Mouse (Mus musculus): Measurements from ENCODE around the gene Aatf. TPM values are rescaled to one million over a fixed set of nuclear protein-coding genes. Genes with fewer than 3 reads are reported as not detected.
"Not testable (repeated sequence)": the region's sequence is repeated elsewhere in the genome, so short reads cannot be mapped to it uniquely, and the experiment has no call there.

Gene Aatf
- polyA plus RNA-seq, 1 experiment, result 14.0 TPM

DNA sequence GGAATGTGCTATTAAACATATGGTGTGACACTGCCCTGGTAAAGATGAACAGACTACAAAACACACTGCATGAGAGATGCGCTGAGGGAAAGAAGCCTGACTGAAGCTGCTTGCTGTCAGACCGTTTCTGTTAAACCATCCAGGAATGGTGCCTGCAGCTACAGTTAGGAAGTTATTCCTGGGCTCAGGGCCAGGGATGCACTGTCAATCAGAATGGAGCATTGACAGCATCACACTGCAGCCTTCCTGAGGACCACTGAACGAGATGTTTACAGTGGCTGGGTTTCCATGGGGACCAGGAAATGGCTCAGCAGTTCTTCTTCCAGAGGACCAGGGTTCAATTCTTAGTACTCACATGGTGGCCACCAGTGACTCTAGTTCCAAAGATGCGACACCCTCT lies 102.9 kb downstream of the Aatf start:
- no peak for DNase-seq
- TF ChIP-seq POLR2A (IDR thresholded peaks at IDR 0.05; ENCODE audit: borderline replicate concordance, insufficient read depth, low read length) (no peak), CTCF (IDR thresholded peaks at IDR 0.05; ENCODE audit: borderline replicate concordance, insufficient read depth, low read depth, low read length) (no peak)
- Histone ChIP-seq H3K27ac (ENCODE audit: insufficient read depth, low read length) (no peak overlapping the region), H3K4me3 (replicated peaks; ENCODE audit: insufficient read depth, low read depth, low read length) (no peak overlapping the region), H3K4me1 (ENCODE audit: control insufficient read depth, insufficient read depth, low read length) (no peaks in the 10 kb centered on the region), H3K27me3 (ENCODE audit: control insufficient read depth, insufficient read depth, low read length) (no peaks in the 10 kb centered on the region)
- 32% methylated on average over 4 of the region's 4 CpGs for WGBS

DNA sequence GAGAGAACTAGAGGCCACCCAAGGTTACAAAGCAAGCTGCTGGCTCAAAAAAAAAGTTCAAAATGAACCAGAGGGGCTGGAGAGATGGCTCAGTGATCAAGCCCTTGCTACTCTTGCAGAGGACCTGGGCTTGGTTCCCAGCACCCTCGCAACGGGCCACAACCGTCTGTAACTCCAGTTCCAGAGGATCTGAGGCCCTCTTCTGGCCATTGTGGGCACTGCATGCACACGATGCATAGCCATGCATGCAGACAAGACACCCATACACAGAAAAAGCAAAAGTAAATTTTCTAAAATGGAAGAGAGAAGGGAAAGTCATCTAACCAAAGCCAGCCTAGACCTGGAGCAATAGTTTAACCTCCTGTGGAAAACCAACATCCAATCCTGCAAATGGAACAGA lies 106.6 kb downstream of the Aatf start:
- no peak for DNase-seq
- H3K27ac ChIP-seq (ENCODE audit: insufficient read depth, low read length), result no peak overlapping the region
- H3K4me3 ChIP-seq (replicated peaks; ENCODE audit: insufficient read depth, low read depth, low read length), result no peak overlapping the region
- WGBS, result 92% methylated on average over 4 of the region's 4 CpGs
- no peaks in the 10 kb centered on the region for H3K4me1 ChIP-seq (ENCODE audit: control insufficient read depth, insufficient read depth, low read length)
- H3K27me3 ChIP-seq (ENCODE audit: control insufficient read depth, insufficient read depth, low read length), result no peaks in the 10 kb centered on the region
- TF ChIP-seq POLR2A (IDR thresholded peaks at IDR 0.05; ENCODE audit: borderline replicate concordance, insufficient read depth, low read length) (no peak), CTCF (IDR thresholded peaks at IDR 0.05; ENCODE audit: borderline replicate concordance, insufficient read depth, low read depth, low read length) (no peak)

DNA sequence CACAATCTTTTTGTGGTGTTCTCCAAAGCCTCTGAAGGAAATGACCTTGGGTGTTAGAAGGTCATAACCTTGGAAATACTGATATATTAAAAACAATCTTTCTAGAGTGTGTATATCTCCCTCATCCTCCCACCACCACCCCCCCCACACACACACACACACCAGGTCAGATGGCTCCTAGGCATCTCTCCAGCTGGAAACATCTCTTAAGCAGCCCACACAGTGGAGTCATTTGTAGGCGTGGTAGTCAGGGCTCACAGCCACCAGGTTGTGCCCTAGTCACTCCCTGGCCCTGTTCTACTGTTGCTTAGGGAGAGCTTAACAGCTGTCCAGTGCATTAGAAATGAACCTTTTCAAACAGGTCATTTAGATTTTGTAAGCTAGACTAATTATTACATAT lies 118.3 kb downstream of the Aatf start:
- no peaks in the 10 kb centered on the region; the same call in 1 of the 2 replicates for H3K4me1 ChIP-seq (ENCODE audit: control insufficient read depth, insufficient read depth, low read length)
- TF ChIP-seq POLR2A (IDR thresholded peaks at IDR 0.05; ENCODE audit: borderline replicate concordance, insufficient read depth, low read length), result no peak
- 10% methylated on average over 1 of the region's 1 CpGs for WGBS
- H3K27me3 ChIP-seq (ENCODE audit: control insufficient read depth, insufficient read depth, low read length), result no peaks in the 10 kb centered on the region
- DNase-seq, result no peak
- no peak overlapping the region for H3K4me3 ChIP-seq (replicated peaks; ENCODE audit: insufficient read depth, low read depth, low read length)
- H3K27ac ChIP-seq (ENCODE audit: insufficient read depth, low read length), result no peak overlapping the region

DNA sequence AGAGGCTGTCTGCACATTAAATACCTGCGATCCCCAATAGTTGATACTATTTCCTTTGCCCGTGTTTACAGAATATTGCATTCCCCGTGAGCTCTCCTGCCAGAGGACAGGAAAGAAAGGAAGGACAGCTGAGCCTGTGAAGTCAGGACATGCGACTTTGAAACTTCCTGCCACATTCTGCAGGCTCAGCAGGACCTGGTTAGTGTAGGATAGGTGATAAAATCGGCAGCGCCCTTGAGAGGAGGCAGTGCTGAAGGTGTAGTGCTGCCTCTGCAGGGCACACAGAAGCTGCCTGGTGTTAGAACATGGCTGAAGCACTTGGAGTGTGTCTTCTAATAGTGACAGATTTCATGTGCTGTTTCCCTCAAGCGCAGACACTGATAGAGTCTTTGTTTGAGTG lies 119.8 kb downstream of the Aatf start:
- no peaks in the 10 kb centered on the region for H3K27me3 ChIP-seq (ENCODE audit: control insufficient read depth, insufficient read depth, low read length)
- H3K4me3 ChIP-seq (replicated peaks; ENCODE audit: insufficient read depth, low read depth, low read length), result no peak overlapping the region
- H3K27ac ChIP-seq (ENCODE audit: insufficient read depth, low read length), result no peak overlapping the region
- no peak for DNase-seq
- TF ChIP-seq CTCF (IDR thresholded peaks at IDR 0.05; ENCODE audit: borderline replicate concordance, insufficient read depth, low read depth, low read length) (no peak), POLR2A (IDR thresholded peaks at IDR 0.05; ENCODE audit: borderline replicate concordance, insufficient read depth, low read length) (no peak)
- H3K4me1 ChIP-seq (ENCODE audit: control insufficient read depth, insufficient read depth, low read length), result no peaks in the 10 kb centered on the region; the same call in 1 of the 2 replicates
- WGBS, result 86% methylated on average over 7 of the region's 7 CpGs

DNA sequence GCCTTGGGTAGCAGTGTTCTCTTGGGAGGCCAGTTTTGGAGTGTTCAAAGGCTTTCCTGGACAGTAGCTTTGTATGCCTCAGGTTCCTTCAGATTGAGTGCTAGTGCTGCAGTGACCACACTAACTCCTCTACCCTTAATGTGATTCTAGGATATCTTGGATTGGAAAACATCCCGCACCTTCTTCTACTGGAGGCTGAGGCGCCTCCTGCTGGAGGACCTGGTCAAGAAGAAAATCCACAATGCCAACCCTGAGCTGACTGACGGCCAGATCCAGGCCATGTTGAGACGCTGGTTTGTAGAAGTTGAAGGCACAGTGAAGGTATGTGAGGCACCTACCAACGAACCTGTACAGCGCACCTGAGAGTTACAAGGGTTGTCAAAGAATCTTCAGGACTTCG lies 121.3 kb downstream of the Aatf start:
- H3K27me3 ChIP-seq (ENCODE audit: control insufficient read depth, insufficient read depth, low read length); DNase-seq; H3K4me1 ChIP-seq (ENCODE audit: control insufficient read depth, insufficient read depth, low read length); H3K27ac ChIP-seq (ENCODE audit: insufficient read depth, low read length); H3K4me3 ChIP-seq (replicated peaks; ENCODE audit: insufficient read depth, low read depth, low read length): not testable (repeated sequence)
- WGBS, result 83% methylated on average over 7 of the region's 7 CpGs

DNA sequence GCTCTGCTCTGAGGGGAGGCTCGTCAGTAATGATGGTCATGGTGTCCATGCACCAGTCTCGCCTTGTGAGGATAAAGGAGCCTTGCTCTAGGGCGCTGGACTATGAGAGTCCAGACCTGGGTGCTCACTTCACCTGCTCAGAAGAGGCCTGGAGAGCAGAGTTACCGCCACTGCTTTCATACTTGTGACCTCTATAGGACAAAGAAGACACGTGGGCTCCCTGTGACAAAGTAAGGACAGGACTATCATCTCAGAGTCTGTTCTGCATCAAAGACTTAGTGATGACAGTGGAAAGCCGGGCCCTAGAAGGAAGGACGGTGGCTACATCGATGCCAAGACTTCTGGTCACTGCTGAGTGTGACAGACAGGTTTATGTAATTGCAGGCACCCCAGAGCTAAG lies 122.2 kb downstream of the Aatf start:
- Histone ChIP-seq H3K27me3 (ENCODE audit: control insufficient read depth, insufficient read depth, low read length) (no peaks in the 10 kb centered on the region), H3K27ac (ENCODE audit: insufficient read depth, low read length) (no peak overlapping the region), H3K4me3 (replicated peaks; ENCODE audit: insufficient read depth, low read depth, low read length) (no peak overlapping the region), H3K4me1 (ENCODE audit: control insufficient read depth, insufficient read depth, low read length) (no peaks in the 10 kb centered on the region; the same call in 1 of the 2 replicates)
- 86% methylated on average over 8 of the region's 8 CpGs for WGBS
- DNase-seq, result no peak
- TF ChIP-seq CTCF (IDR thresholded peaks at IDR 0.05; ENCODE audit: borderline replicate concordance, insufficient read depth, low read depth, low read length) (no peak), POLR2A (IDR thresholded peaks at IDR 0.05; ENCODE audit: borderline replicate concordance, insufficient read depth, low read length) (no peak)

DNA sequence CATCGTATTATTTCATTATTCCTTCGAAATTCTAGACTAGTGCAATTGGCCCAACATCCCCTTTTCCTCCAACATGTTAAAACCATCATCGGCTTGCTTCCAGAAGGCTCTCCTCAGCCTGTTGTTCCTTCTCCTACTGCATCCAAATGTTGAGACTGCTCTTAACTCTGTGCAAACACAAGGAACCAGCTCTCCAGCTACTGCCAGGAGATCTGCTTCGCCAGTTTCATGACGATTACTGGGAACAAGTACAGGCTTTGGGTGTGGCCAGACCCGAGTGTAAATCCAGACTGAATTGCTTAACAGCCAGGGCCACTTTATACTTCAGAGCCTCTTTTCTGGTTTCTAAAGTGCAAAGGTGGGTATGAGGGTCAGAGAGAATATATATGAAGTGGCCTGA lies 124.0 kb downstream of the Aatf start:
- Histone ChIP-seq H3K27me3 (ENCODE audit: control insufficient read depth, insufficient read depth, low read length) (no peaks in the 10 kb centered on the region), H3K4me3 (replicated peaks; ENCODE audit: insufficient read depth, low read depth, low read length) (no peak overlapping the region), H3K4me1 (ENCODE audit: control insufficient read depth, insufficient read depth, low read length) (no peaks in the 10 kb centered on the region), H3K27ac (ENCODE audit: insufficient read depth, low read length) (no peak overlapping the region)
- WGBS, result 85% methylated on average over 6 of the region's 6 CpGs
- TF ChIP-seq CTCF (IDR thresholded peaks at IDR 0.05; ENCODE audit: borderline replicate concordance, insufficient read depth, low read depth, low read length), result no peak
- TF ChIP-seq POLR2A (IDR thresholded peaks at IDR 0.05; ENCODE audit: borderline replicate concordance, insufficient read depth, low read length), result no peak
- DNase-seq, result no peak

DNA sequence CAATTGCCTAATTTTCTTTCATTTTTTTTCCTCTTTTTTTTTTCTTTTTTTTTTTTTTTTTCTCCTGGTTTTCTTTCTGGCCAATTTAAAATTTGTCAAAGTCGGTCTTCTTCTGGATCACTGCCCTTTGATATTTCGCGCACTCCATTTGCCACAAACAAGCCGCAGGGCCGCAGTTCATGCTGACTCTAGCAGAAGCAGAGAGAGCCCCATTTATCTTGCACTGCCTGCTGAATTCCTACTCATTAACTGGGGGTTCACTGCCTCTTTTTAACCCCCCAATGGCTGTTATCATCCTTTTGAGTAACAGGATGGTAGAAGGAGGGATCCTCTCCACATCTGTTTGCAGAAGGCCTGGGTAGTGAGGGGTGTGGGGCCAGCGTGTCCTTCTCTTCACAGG lies 129.4 kb downstream of the Aatf start:
- H3K27ac ChIP-seq (ENCODE audit: insufficient read depth, low read length), result no peak overlapping the region
- no peak for TF ChIP-seq CTCF (IDR thresholded peaks at IDR 0.05; ENCODE audit: borderline replicate concordance, insufficient read depth, low read depth, low read length)
- no peak for TF ChIP-seq POLR2A (IDR thresholded peaks at IDR 0.05; ENCODE audit: borderline replicate concordance, insufficient read depth, low read length)
- DNase-seq, result no peak
- H3K4me1 ChIP-seq (ENCODE audit: control insufficient read depth, insufficient read depth, low read length), result no peaks in the 10 kb centered on the region
- H3K4me3 ChIP-seq (replicated peaks; ENCODE audit: insufficient read depth, low read depth, low read length), result no peak overlapping the region
- H3K27me3 ChIP-seq (ENCODE audit: control insufficient read depth, insufficient read depth, low read length), result no peaks in the 10 kb centered on the region
- 59% methylated on average over 6 of the region's 6 CpGs for WGBS

DNA sequence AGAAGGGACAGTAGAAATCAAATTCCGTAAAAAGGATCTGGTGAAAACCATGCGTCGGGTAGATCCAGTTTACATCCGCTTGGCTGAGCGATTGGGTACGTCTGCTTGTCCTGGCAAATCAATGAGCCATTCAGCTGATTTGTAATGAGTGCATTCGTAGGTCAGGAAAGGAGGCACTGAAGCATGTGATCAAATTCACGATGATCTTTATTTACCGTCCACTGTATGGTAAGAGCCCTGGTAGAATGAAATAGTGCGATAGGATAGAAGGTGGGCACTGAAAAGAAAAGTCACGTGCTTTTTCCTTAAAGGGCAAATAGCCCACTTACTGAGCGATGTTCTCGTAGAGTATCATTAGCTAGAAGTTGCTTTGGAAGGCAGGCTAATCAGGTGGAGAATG lies 130.9 kb downstream of the Aatf start:
- Histone ChIP-seq H3K4me3 (replicated peaks; ENCODE audit: insufficient read depth, low read depth, low read length) (no peak overlapping the region), H3K4me1 (ENCODE audit: control insufficient read depth, insufficient read depth, low read length) (no peaks in the 10 kb centered on the region), H3K27ac (ENCODE audit: insufficient read depth, low read length) (no peak overlapping the region), H3K27me3 (ENCODE audit: control insufficient read depth, insufficient read depth, low read length) (no peaks in the 10 kb centered on the region)
- WGBS, result 41% methylated on average over 13 of the region's 13 CpGs
- TF ChIP-seq CTCF (IDR thresholded peaks at IDR 0.05; ENCODE audit: borderline replicate concordance, insufficient read depth, low read depth, low read length) (no peak), POLR2A (IDR thresholded peaks at IDR 0.05; ENCODE audit: borderline replicate concordance, insufficient read depth, low read length) (no peak)
- DNase-seq, result no peak

Data from cerebellum, adult 2 months (tissue).